Mouse (Mus musculus): Measurements from ENCODE around the gene Osgep. TPM values are rescaled to one million over a fixed set of nuclear protein-coding genes. Genes with fewer than 3 reads are reported as not detected.

The Osgep gene
- total RNA-seq, 2 experiments from 2014 or later: 29.9 to 34.2 TPM

Other genes starting within 250 kb of the Osgep start
- not detected for gene Olfr747, start 231.7 kb downstream of the Osgep start, total RNA-seq (2021)
- not detected for gene Olfr748, start 217.5 kb downstream of the Osgep start, total RNA-seq (2021)
- not detected for gene Olfr749, start 179.8 kb downstream of the Osgep start, total RNA-seq (2021)
- 10 to 100 TPM; 67.9 to 70.9 TPM for gene Ttc5, start 139.4 kb downstream of the Osgep start, total RNA-seq (2021)
- not detected for gene Ccnb1ip1, start 117.2 kb downstream of the Osgep start, total RNA-seq (2021)
- 10 to 100 TPM; 26.1 to 29.0 TPM for gene Parp2, start 117.1 kb downstream of the Osgep start, total RNA-seq (2021)
- 1 to 10 TPM; 2.7 to 5.3 TPM for gene Tep1, start 54.3 kb downstream of the Osgep start, total RNA-seq (2021)
- gene Klhl33, start 27.4 kb downstream of the Osgep start, total RNA-seq (2021): 1 to 10 TPM; 1.4 to 2.1 TPM
- gene Apex1, start 75 bp upstream of the Osgep start, total RNA-seq (2021): 10 to 100 TPM; 65.8 to 66.3 TPM
- 10 to 100 TPM; 79.6 to 89.0 TPM for gene Pip4p1, start 6.0 kb upstream of the Osgep start, total RNA-seq (2021)
- 10 to 100 TPM; 11.0 to 15.6 TPM for gene Pnp, start 6.2 kb upstream of the Osgep start, total RNA-seq (2021)
- gene Gm49342, start 19.6 kb upstream of the Osgep start, total RNA-seq (2021): 10 to 100 TPM in 1 of 2 experiments, 1 to 10 TPM in 1; 6.5 to 13.7 TPM
- gene Pnp2, start 31.1 kb upstream of the Osgep start, total RNA-seq (2021): 1 to 10 TPM in 1 of 2 experiments, under 1 TPM in 1; 0.79 to 1.7 TPM
- under 1 TPM in 1 of 2 experiments, not detected in 1; 0.30 TPM for gene Rnase10, start 82.9 kb upstream of the Osgep start, total RNA-seq (2021)
- not detected for gene Rnase9, start 117.0 kb upstream of the Osgep start, total RNA-seq (2021)
- gene Rnase11, start 125.3 kb upstream of the Osgep start, total RNA-seq (2021): not detected
- not detected for gene Rnase12, start 132.8 kb upstream of the Osgep start, total RNA-seq (2021)
- gene Olfr750, start 149.5 kb upstream of the Osgep start, total RNA-seq (2021): not detected
- gene Rnase4, start 166.2 kb upstream of the Osgep start, total RNA-seq (2021): 10 to 100 TPM; 11.2 to 14.0 TPM
- 1 to 10 TPM; 2.5 to 3.7 TPM for gene Ang, start 166.3 kb upstream of the Osgep start, total RNA-seq (2021)
- gene Eddm3b, start 189.5 kb upstream of the Osgep start, total RNA-seq (2021): not detected
- gene Rnase6, start 199.0 kb upstream of the Osgep start, total RNA-seq (2021): not detected
- gene Rnase1, start 221.9 kb upstream of the Osgep start, total RNA-seq (2021): not detected
- not detected for gene Rnase2b, start 237.4 kb upstream of the Osgep start, total RNA-seq (2021)